Mouse (Mus musculus) right cerebral cortex, adult 18-20 months (tissue): ENCODE results near the gene Nodal.

Experiments
- DNase-seq: peaks from one replicate; pipeline ENCODE4 v3.0.0; 2022; ENCODE audit warnings: mixed read lengths

Nodal gene

GRCm38 (mm10) chr10:61417672-61418071, at the start of gene Nodal:
Gene Nodal (plus strand): TSS chr10:61417972.
- no peak for DNase-seq

DNA sequence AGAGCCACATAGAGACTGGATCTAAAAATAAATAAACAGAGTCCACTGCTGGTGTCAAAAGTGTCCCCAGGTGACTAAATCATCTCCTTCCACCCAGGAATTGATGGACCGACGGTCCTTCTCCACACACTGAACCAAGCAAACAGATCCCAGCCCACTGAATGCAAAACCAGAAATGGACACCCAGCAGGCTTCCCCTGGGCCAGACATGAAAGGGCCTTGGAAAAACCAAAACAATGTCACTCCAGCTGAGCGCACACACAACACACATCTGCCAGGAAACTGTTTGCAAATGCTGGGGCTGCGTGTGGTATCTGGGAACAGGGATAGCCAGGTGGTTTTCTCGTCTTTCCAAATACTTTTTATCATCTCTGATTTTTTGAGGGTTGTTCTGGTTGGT, 48.0 kb upstream of the Nodal start:
- DNase-seq, result no peak

- DNase-seq, result no peak
Observed at GRCm38 (mm10) chr10:61370273-61370979, 47.3 kb upstream of the Nodal start.

GRCm38 (mm10) chr10:61371884-61372584, 45.7 kb upstream of the Nodal start:
- DNase-seq, result no peak

DNA sequence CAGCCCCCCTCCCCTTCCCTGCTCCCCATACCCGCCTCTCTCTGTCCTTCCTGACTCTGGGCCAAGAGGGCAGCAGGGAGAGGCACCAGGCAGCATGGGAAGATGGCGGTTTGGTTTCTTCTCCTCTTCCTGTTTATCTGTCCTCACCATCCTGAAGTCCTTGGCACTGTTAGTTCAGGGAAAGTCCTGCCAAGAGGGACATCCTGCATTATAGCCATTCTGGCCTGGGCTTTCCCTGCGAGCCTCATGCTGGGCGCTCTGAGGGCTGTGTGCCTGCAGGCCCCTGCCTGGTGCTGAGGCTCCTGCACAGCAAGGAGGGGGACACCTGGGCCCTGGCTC, 45.2 kb upstream of the Nodal start:
- DNase-seq, result no peak

DNA sequence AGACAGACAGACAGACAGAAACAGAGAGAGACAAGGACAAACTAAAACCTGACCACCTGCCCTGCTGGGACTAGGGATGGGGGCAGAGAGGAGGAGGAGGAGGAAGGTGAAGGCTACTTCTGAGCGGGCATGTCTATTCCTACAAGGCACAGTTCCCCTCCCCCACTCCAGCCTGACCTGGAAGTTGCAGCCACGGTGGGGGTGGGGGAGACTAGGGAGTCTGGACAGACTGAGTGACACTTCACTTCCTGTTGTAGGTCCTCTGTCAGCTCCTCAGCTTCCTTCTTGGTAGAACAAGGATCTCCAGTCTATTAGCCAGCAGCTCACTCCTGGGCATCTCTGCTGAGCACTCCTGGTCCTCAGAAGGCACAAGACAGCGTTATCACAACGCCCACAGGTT, 43.7 kb upstream of the Nodal start:
- DNase-seq, result no peak

GRCm38 (mm10) chr10:61374771-61375481, 42.8 kb upstream of the Nodal start:
- no peak for DNase-seq

GRCm38 (mm10) chr10:61378050-61378449, 39.7 kb upstream of the Nodal start:
- no peak for DNase-seq

DNA sequence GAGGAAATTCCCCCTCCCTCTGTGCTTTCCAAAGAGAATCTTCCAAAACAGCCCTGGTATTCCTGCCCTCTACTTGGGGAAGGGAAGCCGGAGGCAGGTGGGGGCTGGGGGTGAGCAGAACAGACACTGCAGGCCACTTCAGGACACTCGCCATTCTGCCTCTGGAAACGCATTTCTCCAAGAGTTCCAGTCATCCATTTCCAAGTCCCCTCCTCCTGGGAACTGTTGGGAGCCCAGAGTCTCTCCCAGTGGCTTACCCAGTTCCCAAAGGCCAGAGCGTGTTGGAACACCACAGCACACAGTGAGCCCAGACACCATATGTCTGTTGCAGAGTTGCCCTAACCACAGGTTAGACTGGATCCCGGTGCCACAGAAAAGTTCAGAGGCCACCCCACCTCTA, 39.1 kb upstream of the Nodal start:
- DNase-seq, result no peak

GRCm38 (mm10) chr10:61379340-61380040, 38.3 kb upstream of the Nodal start:
- no peak for DNase-seq

- no peak for DNase-seq
Observed at GRCm38 (mm10) chr10:61380186-61380585, 37.6 kb upstream of the Nodal start.

DNA sequence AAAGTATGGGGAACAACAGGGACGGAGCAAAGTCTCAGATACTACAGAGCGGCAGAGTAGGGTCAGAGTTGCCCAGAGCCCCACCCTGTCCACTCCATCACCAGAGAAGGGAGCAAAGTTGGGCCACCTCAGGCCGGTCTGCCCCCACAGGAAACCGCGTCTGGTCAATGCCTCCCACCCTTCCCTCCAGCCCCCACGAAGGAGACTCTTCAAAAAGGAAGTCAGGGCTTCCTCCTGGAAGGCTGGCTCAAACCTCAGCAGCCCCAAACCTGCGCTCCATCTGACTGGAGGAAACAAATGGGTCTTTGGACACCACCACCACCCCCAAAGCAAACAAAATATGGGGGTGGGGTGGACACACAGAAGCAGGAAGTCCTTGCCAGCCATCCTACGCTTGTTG, 35.9 kb upstream of the Nodal start:
- no peak for DNase-seq

DNA sequence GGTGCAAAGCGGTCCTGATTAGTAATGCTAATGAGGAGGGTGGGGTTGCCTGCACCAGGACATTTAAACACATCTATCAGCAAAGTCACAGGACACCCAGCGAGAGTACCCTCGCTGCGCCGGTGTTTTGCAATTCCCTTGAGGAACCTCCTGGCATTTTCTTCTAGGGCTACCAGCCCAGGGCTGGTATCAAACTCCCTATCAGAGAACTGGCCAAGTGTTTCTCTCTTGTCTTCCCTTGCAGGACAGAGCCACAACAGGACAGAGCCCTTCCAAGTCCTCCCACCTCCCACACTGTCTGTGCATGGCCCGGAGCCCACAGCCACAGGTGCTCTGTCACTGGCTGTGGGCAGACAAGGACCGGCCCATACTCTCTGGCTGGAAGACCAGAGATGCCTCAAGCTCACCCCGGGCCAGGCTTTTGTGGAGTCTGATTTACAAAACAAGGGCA, 35.5 kb upstream of the Nodal start:
- no peak for DNase-seq

GRCm38 (mm10) chr10:61383021-61383714, 34.6 kb upstream of the Nodal start, which contains the start of gene Pald1:
Gene Pald1 (minus strand): TSS chr10:61383530.
- DNase-seq, result peak; percentile 58

- no peak for DNase-seq
Observed at GRCm38 (mm10) chr10:61383715-61384047, 34.1 kb upstream of the Nodal start.

GRCm38 (mm10) chr10:61385174-61385573, 32.6 kb upstream of the Nodal start:
- DNase-seq, result no peak

- no peak for DNase-seq
Observed at GRCm38 (mm10) chr10:61386284-61386683, 31.5 kb upstream of the Nodal start.

DNA sequence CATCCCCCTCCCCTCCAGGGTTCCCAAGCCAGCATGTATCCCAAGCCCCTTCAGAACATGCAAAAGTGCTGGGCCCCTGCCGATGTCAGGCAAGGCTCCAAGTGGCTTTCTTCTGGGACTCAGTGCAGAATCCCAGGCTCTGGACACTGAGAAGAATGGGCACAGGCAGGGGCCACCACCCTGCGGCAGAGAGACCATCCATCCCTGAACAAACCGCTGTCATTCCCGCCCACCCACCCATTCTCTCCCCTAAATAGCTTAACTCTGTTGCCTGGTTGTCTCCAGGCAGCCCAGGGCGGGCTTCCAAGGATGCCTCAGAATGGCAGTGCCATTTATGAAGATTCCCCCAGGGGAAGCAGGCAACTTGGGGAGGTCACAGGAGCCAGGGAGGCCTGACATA, 28.8 kb upstream of the Nodal start:
- DNase-seq, result no peak

- DNase-seq, result no peak
Observed at GRCm38 (mm10) chr10:61390148-61390547, 27.6 kb upstream of the Nodal start.

DNA sequence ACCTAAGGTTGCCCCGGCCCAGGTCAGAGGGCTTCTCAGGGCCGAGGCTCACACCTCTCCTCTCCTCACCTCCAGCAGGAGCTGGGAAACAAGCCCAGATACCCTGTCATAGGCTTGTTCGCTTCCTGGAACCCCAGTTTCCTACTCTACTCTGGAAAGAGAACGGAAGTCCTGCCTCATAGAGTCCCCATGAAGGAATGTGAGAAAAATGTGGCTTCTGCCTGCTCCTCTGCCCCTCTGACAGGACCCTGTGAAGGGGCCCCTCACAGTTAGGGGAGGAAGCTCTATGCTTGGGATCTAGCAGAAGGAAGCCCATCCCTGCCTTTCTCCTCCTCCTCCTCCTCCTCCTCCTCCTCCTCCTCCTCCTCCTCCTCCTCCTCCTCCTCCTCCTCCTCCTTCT, 25.2 kb upstream of the Nodal start:
- DNase-seq, result no peak

- DNase-seq, result no peak
Observed at GRCm38 (mm10) chr10:61394476-61395136, 23.2 kb upstream of the Nodal start.

DNA sequence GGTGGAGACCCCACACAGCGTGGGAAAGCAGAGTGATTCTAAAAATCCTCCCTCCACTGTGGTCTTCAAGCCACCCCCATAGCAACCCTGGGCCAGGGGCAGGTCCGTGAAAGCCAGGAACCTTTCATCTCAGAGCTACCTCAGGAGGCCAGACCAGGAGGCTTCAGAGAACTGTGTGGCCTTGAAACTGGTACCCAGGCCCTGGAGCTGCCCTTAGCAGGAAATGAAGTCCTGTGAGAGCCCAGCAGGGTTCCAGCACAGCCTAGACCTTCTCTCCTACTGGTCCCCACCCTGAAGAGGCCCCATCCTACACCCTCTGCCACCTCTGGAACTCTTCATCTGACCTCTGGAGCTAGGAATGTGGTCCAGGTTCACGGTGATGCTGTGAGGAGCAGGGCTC, 19.6 kb upstream of the Nodal start:
- no peak for DNase-seq
